Mouse (Mus musculus) ovary, postnatal 10 days (tissue): Measurements from ENCODE around the gene Rpl13.
"Not testable (repeated sequence)": the region's sequence is repeated elsewhere in the genome, so short reads cannot be mapped to it uniquely, and the experiment has no call there.

Experiments
- DNase-seq: peaks from one replicate; pipeline ENCODE4 v3.0.0; 2022; ENCODE audit warnings: low spot score

The Rpl13 gene

DNA sequence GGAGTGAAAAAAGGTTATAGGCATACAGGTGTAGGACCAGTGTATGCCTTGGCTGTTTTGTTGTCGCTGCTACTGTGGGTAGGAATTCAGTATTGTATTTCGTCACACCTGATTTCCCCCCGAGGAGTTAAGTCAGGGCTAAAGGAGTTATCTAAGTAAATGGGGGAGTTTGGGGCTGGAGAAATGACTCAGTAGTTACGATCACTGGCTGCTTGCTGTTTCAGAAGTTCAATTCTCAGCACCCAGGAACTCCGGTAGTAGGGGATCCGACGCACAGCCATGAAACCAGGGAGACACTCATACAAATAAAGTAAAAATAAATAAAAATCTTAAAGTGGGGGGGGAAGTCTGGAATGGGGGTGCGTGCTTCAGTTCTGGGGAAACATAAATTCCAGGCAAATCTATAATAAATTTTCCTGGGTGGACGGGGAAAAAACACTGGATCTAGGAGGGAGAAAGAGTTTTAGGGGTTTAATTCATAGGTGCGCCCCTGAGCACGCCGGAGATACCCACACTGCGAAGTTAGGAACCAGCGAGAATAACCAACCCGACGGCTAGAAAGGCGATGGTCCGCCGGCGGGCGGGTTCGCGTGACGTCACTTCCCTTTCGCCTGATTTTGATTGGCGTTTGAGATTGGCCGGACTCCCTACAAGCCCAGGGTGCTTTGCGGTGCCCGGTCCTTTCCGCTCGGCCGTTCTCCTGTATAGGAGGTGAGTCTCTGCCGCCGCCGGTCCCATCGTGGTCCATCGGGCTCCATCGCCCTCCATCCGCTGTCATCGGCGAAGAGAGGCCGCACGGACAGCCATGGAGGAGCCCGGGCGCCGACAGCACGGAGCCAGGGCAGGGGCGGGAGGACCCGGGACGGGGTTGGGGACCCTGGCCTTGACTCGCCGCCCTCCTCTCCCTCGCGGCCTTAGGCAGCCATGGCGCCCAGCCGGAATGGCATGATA lies at the start of gene Rpl13:
TSS of gene Rpl13 (plus strand) at position 616 of the 951 bp plus-strand sequence.
- DNase-seq: peak; percentile 96

DNA sequence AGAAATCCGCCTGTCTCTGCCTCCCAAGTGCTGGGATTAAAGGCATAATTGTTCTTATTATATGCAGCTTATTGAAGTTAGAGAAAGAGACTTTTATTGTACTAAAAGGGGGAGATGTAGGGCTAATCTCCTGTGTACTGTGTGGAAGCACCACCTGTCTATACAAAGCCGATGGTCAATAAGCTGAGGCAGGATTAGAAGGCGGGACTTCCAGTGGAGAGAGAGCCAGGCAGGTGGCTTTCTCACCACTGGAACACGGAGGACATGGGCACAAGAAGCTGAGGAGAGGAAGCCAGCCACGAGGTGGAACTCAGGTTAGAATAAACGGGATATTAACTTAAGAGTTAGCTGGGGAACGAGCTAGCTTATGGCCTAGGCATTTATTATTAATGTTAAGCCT lies 39.4 kb upstream of the Rpl13 start, which contains the start of gene Spg7:
TSS of gene Spg7 (plus strand) at position 222 of the 400 bp plus-strand sequence.
- DNase-seq: no peak

DNA sequence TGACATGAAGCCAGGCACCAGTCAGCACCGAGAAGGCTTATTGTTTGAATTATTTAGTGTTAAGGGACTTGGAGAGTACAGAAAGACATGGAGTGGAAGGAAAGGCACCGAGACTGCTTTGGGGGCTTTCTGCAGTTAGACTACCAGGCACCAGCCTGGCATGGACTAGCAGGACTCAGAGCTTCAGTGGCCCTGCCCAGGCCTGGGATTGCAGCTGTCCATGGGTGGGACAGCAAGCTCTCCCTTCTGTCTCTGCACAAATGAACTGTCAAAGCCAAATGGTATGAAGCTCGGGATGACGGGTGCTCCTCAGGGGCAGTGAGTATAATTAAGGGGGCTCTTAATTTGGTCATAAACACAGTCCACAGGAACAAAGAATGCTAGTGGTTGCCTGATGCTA lies 38.1 kb upstream of the Rpl13 start:
- no peak for DNase-seq

DNA sequence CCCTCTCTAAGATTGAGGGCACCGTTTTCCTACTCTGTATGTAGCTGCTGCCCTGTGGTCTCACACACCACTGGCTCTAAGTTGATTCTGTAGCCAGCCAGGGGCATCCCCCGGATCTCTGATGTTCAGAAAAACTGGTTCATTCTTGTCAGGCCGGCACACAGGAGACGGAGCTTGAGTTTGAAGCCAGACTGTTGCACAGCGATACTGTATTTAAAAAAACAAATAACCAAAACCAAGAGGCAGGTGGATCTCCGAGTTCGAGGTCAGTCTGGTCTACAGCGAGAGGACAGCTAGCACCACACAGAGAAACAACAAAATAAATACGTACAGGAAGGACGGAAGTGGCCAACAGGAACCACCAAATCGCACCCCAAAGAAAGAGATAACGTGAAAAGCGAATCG lies 37.3 kb upstream of the Rpl13 start:
- DNase-seq: peak; percentile 10

DNA sequence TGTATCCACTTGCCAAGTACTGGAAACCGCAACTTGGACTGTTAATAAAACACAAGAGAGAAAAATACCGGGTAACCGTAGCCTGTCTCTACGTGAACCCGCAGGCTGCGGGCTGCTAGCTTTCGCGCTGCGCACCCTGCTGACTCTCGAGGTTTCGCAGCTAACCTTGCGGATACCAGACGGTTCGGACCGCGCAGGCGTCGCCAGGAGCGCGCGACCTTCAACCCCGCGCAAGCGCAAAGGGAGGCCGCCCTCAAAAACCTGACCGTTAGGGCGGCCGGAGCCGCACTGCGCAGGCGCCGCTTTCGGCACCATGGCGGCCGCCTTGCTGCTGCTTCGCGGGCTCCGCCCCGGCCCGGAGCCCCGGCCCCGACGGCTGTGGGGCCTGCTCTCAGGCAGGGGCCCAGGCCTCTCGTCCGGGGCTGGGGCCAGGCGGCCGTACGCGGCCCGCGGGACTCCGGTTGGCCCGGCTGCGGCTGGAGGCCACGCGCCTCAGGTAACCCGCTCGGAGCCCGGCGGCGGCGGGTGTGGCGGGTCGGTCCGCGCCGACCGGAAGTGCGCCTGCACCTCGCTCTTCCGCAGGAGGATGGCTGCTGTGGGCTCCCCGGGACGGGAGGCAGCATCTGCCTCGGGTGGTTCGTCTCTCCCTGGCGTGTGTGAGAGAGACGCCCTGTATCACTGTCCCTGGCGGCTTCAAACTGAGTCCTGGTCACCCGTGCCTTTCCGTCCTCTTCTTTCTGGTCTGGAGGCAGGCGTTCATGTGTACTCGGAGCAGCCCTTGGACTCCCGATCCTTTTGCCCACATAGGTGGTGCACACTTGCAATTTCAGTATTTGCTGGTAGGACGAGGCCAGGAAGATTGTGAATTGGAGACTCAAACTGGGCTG lies 36.7 kb upstream of the Rpl13 start:
- peak; percentile 82 for DNase-seq

DNA sequence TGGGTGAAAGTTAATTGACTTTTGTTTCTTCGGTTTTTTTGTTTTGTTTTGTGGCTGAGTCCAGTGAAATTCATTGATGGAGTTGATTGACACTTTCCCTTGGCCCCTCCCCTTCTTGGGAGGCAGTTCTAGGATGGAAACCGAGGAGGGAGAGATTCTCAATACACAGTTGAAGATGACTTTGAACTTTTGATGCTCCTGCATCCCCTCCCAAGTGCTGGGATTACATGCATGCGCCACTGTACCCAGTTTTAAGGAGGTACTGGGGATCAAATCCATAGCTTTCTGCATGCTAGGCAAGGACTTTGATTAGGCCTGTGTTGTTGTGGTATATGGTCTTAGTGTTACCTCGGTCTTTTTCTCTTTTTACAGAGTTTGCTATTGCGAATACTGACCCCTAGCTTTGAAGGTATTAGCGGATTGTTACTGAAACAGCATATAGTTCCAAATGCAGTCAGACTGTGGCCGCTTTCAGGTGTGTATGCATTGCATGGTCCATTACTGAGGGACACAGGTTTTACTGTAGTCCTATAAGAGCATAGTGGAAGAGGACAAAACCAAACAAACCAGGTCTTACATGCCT lies 36.0 kb upstream of the Rpl13 start:
- DNase-seq: no peak

DNA sequence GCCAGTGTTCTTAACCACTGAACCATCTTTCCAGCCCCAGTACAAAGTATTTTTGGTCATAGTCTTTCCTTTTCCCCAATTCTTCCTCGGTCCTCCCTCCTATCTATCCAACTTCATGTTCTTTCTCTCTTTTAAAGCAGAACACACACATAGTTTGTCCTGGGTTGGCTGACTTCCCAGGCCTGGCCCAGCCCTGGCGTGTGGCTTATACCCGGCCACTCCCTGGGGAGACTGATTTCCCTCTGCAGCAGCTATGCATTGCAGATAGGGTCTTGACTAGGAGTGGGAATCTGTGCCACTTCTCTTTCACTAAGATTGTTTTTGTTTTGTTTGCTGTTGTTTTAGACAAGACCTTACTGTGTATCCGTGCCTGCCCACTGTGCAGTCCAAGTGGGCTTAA lies 31.0 kb upstream of the Rpl13 start:
- DNase-seq: no peak

DNA sequence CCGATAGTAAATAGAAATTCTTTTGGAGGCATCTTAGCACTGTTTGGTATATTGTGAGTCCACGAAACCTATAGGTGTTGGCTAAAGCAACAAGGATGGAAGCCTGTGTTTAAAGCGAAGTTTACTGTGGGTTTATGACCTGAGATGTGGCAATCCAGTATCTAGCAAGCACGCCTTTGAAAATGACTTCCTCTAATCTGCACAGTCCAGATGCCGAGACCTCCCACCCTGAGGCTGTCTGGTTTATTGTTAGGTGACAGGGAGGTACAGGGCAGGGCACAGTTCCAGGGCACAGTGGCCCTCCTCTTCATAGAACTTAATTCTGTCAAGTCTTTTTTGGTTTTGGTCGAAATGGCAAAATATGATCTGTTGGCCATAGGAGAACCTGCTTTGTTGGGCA lies 24.9 kb upstream of the Rpl13 start:
- DNase-seq: no peak

DNA sequence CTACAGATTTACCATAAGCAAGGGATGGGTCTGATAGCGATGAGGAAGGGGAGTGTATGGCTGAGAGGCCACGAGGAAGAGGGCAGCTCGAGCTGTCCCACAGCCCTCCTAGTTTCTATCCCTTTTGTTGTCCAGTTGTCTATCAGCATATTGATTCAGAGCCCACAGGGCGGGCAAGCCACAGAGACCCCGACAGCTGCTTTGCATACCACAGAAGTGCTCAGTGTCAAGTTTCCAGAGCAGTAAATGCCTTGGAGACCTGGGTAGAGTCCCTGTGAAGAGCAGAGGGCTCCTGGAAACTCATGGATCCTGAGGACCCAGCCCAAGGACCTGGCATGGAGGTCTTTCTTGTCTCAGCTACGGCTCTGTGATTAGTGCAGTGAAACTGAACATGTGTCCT lies 19.2 kb upstream of the Rpl13 start:
- DNase-seq: no peak

DNA sequence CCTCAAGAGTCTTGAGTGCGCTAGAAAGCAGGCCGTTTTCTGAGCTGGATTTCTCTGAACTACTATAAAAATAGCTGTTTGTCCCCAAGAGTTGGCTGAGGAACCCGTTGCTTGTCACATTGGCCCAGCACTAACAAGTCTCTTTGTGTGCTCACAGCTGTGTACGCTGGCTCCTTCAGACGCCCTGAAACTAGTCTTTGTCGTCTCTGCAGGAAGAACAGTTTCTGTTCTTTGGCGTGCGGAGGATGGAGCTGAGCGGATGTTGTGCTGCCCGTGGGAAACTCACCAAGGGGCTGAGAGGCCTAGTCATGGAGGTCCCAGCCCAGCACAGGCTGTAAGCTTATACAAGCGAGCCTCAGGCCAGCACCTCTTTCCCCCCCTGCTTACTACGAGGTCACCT lies 18.5 kb upstream of the Rpl13 start:
- DNase-seq: no peak

DNA sequence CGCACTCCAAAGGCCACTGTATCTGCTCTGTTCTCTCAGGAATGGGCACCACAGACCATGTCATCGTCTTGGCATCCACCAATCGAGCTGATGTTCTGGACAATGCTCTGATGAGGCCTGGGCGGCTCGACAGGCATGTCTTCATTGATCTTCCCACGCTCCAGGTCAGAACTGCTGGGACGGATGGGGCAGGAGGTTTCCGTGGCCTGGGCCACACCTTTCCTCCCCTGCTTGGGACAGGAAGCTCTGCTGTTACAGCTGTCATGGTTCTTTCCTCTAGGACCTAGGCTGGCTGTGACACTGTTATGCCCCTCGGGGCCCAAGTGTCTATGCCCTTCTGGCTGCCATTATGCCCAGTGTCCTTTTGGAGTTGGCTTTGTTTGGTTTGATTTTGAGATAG lies 14.9 kb upstream of the Rpl13 start:
- no peak for DNase-seq

DNA sequence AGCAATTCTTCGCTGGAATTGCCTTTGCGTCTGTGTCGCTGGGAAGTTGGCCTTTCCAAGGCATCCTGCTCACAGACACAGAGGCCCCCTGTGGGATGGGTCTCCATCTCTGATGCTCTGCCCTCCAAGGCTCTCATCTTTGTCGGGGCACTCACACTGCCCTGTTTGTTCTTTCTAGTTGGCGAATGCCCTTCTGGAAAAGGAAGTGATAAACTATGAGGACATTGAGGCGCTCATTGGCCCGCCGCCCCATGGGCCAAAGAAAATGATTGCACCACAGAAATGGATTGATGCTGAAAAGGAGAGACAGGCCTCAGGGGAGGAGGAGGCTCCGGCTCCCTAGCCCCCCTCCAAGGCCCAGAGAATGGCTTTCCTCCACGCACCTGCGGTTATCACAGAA lies 4.9 kb upstream of the Rpl13 start:
- no peak for DNase-seq

DNA sequence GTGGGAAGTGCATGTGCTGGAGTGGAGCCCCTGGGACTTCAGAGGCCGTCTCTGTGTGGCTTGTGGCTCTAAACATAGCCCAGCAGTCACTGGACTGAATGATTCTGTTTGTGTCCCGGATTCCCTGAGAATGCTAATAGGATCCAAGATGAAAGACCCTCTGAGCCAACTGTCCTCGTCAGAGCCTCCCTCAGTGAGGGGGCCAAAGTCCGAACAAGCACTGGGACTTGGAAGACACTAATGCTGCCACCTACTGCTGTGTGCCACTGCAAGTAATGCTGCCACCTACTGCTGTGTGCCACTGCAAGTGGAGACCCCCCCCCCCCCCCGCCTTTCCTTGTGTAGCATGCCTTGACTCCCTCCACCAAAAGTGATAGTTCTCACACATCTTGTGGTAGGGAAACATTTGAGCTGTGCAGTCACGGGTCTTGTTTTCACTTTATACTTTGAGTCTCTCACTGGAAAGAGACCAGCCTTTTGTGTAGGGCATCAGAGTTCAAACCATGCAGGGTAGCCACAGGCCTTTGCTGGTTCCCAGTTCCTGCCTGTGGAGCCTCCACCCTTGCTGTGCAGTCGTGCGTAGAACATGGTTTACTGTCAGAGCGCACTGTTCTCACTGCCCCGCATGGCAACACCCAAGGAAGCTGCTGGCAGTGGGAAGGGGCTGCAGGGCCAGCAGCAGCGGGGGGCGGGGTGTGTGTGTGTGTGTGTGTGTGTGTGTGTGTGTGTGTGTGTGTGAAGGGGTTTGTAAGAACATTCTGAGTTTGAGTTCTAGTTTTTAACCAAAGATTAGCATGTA lies 4.2 kb upstream of the Rpl13 start:
- no peak for DNase-seq

DNA sequence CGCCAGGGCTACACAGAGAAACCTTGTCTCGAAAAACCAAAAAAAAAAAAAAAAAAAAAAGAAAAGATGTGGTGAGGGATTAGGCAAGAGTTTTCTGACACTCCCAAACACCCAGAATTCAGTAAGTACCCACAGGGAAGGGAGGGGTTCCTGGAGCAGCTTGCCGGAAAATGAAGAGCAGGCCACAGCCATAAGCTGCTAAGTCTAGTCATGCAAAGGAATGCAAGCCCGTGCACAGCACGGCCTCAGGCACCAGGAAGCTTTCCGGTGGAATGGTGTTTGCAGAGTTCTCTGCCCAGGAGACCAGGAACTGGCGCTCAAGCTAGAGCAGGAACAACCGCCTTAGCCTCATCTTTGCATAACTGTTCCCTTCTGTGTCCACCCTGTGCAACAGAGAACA lies 1.9 kb upstream of the Rpl13 start:
- no peak for DNase-seq

DNA sequence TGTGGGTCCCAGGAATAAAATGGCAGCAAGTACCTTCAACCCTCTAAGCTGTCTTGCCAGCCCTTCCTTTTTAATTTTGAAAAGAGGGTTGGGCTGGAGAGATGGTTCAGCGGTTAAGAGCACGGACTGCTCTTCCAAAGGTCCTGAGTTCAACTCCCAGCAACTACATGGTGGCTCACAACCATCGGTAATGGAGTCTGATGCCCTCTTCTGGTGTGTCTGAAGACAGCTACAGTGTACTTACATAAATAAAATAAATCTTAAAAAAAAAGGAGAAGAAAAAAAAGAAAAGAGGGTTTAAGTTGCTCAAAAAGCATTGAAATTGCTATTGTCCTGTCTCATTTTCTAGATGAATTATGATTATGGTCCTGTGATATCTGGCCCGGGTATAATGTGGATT lies 906 bp upstream of the Rpl13 start:
- DNase-seq: no peak

DNA sequence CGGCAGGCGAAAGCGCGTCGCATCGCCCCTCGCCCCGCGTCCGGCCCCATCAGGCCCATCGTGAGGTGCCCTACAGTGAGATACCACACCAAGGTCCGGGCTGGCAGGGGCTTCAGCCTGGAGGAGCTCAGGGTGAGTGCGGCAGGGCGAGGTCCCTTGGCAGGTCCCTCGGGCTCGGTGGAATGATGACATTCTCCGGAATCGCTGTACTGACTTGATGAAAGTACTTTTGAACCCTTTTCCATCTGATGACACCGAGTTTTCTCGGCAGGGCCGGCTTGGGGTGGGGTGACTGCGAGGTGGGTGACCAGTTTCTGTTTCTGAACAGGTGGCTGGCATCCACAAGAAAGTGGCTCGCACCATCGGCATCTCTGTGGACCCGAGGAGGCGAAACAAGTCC lies 705 bp downstream of the Rpl13 start:
- DNase-seq: not testable (repeated sequence)

DNA sequence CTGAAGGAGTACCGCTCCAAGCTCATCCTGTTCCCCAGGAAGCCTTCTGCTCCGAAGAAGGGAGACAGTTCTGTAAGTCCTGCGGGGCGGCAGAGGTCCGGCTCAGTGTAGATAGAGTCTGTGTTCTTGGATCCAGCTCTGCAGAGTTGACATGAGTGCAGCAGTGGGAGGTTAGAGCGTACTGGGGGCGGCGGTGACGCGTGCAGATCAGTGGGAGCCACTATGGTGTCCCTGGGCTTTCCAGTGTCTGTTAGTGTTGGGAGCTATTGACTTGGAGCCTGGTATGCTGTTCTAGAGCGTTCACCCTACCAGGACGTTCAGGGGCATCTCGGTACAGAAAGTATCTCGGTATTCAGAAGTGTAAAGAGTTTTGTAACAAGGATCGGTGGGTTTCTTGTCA lies 1.1 kb downstream of the Rpl13 start:
- DNase-seq: no peak

DNA sequence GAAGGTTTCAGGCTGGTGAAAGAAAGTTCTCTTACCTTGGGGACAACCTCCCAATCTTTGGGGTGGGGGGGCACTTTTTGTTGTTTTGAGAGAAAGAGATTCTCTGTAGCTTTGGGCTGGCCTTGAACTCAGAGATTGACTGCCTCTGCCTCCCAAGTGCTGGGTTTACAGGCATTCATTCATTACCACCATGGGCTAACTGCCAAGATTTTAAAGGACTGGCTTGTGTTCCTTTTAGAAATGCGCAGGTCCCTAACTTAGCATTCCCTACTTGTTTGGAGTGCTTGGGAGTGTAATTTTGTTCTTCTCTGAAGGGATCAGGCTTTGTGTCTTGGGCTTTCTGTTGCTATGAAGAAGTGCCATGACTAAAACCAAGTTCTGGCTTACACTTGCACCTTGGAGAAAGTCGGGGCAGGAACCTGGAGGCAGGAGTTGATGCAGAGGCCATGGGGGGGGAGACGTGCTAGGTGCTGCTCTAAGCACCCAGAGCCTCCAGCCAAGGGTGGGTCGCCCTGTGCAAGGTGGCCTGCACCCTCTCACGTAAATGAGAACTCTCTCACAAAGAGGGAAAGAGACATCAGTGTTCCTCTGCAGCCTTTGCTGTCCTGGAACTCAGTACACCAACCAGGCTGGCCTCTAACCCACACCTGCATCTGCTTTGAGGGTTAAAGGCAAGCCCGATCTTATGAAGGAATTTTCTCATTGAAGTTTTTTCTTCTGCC lies 2.1 kb downstream of the Rpl13 start:
- no peak for DNase-seq

DNA sequence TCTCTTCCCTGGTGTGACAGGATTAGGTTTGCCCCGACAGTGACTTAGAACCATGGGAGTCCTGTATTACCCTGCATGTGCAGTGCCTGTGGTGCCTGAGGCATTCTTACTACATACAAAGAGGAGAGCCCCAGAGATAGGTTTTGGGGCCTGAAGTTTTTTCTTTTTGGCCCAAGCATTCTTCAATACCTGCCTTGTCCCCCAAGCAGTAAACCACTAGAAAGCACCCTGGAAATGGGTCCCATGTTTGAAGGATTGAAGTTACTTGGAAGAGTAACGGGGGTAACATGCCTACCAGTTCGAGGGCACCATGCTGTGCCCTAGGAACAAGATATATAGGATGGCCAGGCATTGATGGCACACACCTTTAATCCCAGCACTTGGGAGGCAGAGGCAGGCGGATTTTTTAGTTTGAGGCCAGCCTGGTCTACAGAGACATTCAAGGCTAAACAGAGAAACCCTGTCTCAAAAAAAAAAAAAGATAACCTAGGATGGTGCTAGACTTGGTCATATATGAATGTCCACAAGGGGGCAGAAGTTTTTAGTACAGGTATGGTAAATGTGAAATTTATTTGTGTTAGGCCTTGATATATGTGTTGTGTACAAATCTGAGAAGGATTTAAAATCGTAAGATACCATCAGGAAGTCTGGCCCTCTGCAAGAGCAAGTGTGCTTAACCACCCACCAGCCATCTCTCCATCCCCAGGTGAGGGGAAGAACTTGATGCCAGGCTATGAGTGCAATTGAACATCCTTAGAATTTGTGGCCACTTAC lies 3.6 kb downstream of the Rpl13 start:
- DNase-seq: no peak

DNA sequence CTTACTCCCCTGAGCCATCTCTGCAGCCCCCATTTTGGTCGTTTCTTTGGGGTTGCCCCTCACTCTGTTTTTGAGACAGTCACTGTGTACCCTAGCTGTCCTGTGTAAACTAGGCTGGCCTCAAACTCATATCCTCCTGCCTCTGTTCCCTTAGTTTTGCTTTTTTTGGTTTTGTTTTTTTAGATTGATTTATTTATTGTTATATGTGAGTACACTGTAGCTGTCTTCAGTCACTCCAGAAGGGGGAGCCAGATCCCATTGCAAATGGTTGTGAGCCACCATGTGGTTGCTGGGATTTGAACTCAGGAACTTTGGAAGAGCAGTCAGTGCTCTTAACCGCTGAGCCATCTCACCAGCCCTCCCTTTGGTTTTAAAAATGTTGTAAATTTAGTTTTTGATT lies 4.4 kb downstream of the Rpl13 start:
- no peak for DNase-seq
